Mouse (Mus musculus) hindbrain, postnatal 0 days (tissue): Measurements from ENCODE around the gene Usp13. TPM values are rescaled to one million over a fixed set of nuclear protein-coding genes. Genes with fewer than 3 reads are reported as not detected.

Experiments
- ATAC-seq: fragments of 200-750 bp; cut with Nextera tagmentation; 2 replicates; pipeline ENCODE4 v1.8.0; 2017; ENCODE audit warnings: mild to moderate bottlenecking, moderate TSS enrichment, moderate library complexity
- DNase-seq: peaks from one replicate; pipeline ENCODE4 v3.0.0-alpha.2; 2015; ENCODE audit warnings: low spot score
- H3K27ac ChIP-seq: fragments of 300-500 bp; sonication (generic); 2 replicates; pipeline ENCODE4 v1.5.1; 2014; ENCODE audit warnings: mild to moderate bottlenecking
- H3K27me3 ChIP-seq: fragments of 300-500 bp; sonication (generic); 2 replicates; pipeline ENCODE4 v1.6.1; 2014; ENCODE audit warnings: low read length, mixed read lengths; ENCODE audit not compliant: insufficient read depth
- H3K36me3 ChIP-seq: fragments of 300-500 bp; sonication (generic); 2 replicates; pipeline ENCODE4 v1.6.1; 2014; ENCODE audit warnings: low read length, mixed read lengths; ENCODE audit not compliant: insufficient read depth
- H3K4me1 ChIP-seq: fragments of 300-500 bp; sonication (generic); 2 replicates; pipeline ENCODE4 v1.6.1; 2014; ENCODE audit warnings: antibody characterized with exemption, low read length, mixed read lengths; ENCODE audit not compliant: insufficient read depth
- H3K4me2 ChIP-seq: fragments of 300-500 bp; sonication (generic); 2 replicates; pipeline ENCODE4 v1.6.1; 2014; ENCODE audit warnings: low read depth, mild to moderate bottlenecking, low read length, moderate library complexity, mixed read lengths
- H3K4me3 ChIP-seq: fragments of 300-500 bp; sonication (generic); 2 replicates; pipeline ENCODE4 v1.5.1; 2014; ENCODE audit warnings: low read length
- H3K9ac ChIP-seq: fragments of 300-500 bp; sonication (generic); replicated peaks from 2 replicates; pipeline ENCODE4 v1.6.1; 2014; ENCODE audit warnings: mild to moderate bottlenecking, low read length, moderate library complexity, mixed read lengths
- H3K9me3 ChIP-seq: fragments of 300-500 bp; sonication (generic); 2 replicates; pipeline ENCODE4 v1.6.1; 2016; ENCODE audit warnings: low read length, mixed read lengths
- CTCF ChIP-seq: IDR thresholded peaks from 2 replicates; pipeline ENCODE4 v1.5.1; 2016; ENCODE audit warnings: antibody characterized with exemption, control low read depth, low read depth
- WGBS: fragments of 180-500 bp; shearing (Covaris S2); extraction: QIAGEN DNeasy Blood & Tissue Kit; methylation state at CpG from one replicate; pipeline ENCODE4 v1.1.7; 2014; 5-methylcytosine and 5-hydroxymethylcytosine counted together
- polyA plus RNA-seq: library from polyadenylated mRNA; unstranded; fragments of >200 nt; fragmentation: Nextera tagmentation; extraction: Ambion mirVana; gene quantifications from 2 replicates; pipeline ENCODE4 v1.2.1, GENCODE M21; 2015
- total RNA-seq: library from RNA; depleted of rRNA; stranded (reverse); fragments of >200 nt; gene quantifications from 2 replicates; pipeline ENCODE4 v1.2.3, GENCODE M21; 2014; rRNA removed

Usp13 gene
- 8.5 and 10.5 TPM in 2 replicates for total RNA-seq
- 13.1 and 14.2 TPM in 2 replicates for polyA plus RNA-seq

GRCm38 (mm10) chr3:32817357-32818326 lies at the start of gene Usp13:
TSS of gene Usp13 (plus strand) at chr3:32817546.
- 0% methylated on average over 77 of the region's 84 CpGs for WGBS
- ATAC-seq = peak; percentile 81
- peak; percentile 52 for TF ChIP-seq CTCF
- Histone ChIP-seq H3K9ac (peak within 1 kb of the TSS; percentile 87), H3K27ac (peak within 1 kb of the TSS; percentile 93), H3K9me3 (no peaks in the 10 kb centered on the region), H3K27me3 (no peaks in the 10 kb centered on the region), H3K4me3 (peak within 1 kb of the TSS; percentile 92), H3K36me3 (no peaks in the 10 kb centered on the region), H3K4me2 (peak within 1 kb of the TSS; percentile 75), H3K4me1 (0 out of 2 replicates have a peak, but pooled peaks cover 4% of the 10 kb centered on the region)
- DNase-seq = peak; percentile 82

- ATAC-seq = no peak
- Histone ChIP-seq H3K27ac (no peak overlapping the region), H3K27me3 (no peaks in the 10 kb centered on the region), H3K9ac (no peak overlapping the region), H3K36me3 (no peaks in the 10 kb centered on the region), H3K4me3 (no peak overlapping the region), H3K4me1 (no peaks in the 10 kb centered on the region), H3K4me2 (no peak overlapping the region), H3K9me3 (no peaks in the 10 kb centered on the region)
- no peak for DNase-seq
- TF ChIP-seq CTCF = no peak
- 80% methylated on average over 2 of the region's 2 CpGs for WGBS
Measured at GRCm38 (mm10) chr3:32770781-32771180, 46.6 kb upstream of the Usp13 start.

- peak; percentile 44 for ATAC-seq
- 4% methylated on average over 9 of the region's 9 CpGs for WGBS
- Histone ChIP-seq H3K4me2 (peak overlapping the region; percentile 75), H3K9me3 (no peaks in the 10 kb centered on the region), H3K36me3 (no peaks in the 10 kb centered on the region), H3K27me3 (no peaks in the 10 kb centered on the region), H3K4me1 (no peaks in the 10 kb centered on the region), H3K4me3 (peak overlapping the region; percentile 92), H3K27ac (peak overlapping the region; percentile 93), H3K9ac (peak overlapping the region; percentile 87)
- DNase-seq = peak; percentile 41
- TF ChIP-seq CTCF = no peak
Measured at GRCm38 (mm10) chr3:32817001-32817356, 367 bp upstream of the Usp13 start.

- no peaks in the 10 kb centered on the region for H3K27me3 ChIP-seq
- no peak for ATAC-seq
Measured at GRCm38 (mm10) chr3:32818327-32818900, 1.1 kb downstream of the Usp13 start.

GRCm38 (mm10) chr3:32822620-32823019 lies 5.3 kb downstream of the Usp13 start:
- no peak for DNase-seq
- Histone ChIP-seq H3K4me2 (no peak overlapping the region), H3K9me3 (no peaks in the 10 kb centered on the region), H3K4me3 (no peak overlapping the region), H3K27ac (no peak overlapping the region), H3K9ac (no peak overlapping the region), H3K27me3 (no peaks in the 10 kb centered on the region), H3K36me3 (no peaks in the 10 kb centered on the region), H3K4me1 (0 out of 2 replicates have a peak, but pooled peaks cover 5% of the 10 kb centered on the region)
- TF ChIP-seq CTCF = no peak
- WGBS = 38% methylated on average over 3 of the region's 3 CpGs
- no peak for ATAC-seq

More at GRCm38 (mm10) chr3:32818327-32818900, 1.1 kb downstream of the Usp13 start:
- H3K4me1 ChIP-seq = 0 out of 2 replicates have a peak, but pooled peaks cover 5% of the 10 kb centered on the region
- no peaks in the 10 kb centered on the region for H3K36me3 ChIP-seq
- no peaks in the 10 kb centered on the region for H3K9me3 ChIP-seq
- peak overlapping the region; percentile 87 for H3K9ac ChIP-seq
- WGBS = 7% methylated on average over 12 of the region's 12 CpGs
- no peak for TF ChIP-seq CTCF
- peak overlapping the region; percentile 92 for H3K4me3 ChIP-seq
- no peak overlapping the region for H3K27ac ChIP-seq
- H3K4me2 ChIP-seq = peak overlapping the region; percentile 75
- peak; percentile 22 for DNase-seq

GRCm38 (mm10) chr3:32824923-32825322 lies 7.6 kb downstream of the Usp13 start:
- Histone ChIP-seq H3K36me3 (no peaks in the 10 kb centered on the region), H3K9ac (no peak overlapping the region), H3K27me3 (no peaks in the 10 kb centered on the region), H3K9me3 (no peaks in the 10 kb centered on the region), H3K27ac (no peak overlapping the region), H3K4me1 (0 out of 2 replicates have a peak, but pooled peaks cover 5% of the 10 kb centered on the region), H3K4me2 (no peak overlapping the region), H3K4me3 (no peak overlapping the region)
- no peak for ATAC-seq
- no peak for TF ChIP-seq CTCF
- 93% methylated on average over 5 of the region's 5 CpGs for WGBS
- no peak for DNase-seq
